Mouse (Mus musculus): ENCODE data around the gene Rnf186. TPM values are rescaled to one million over a fixed set of nuclear protein-coding genes. Genes with fewer than 3 reads are reported as not detected.
A peak's percentile ranks its signal among the peaks of the same experiment; 100 is the strongest.

Gene Rnf186
- total and polyA plus RNA-seq, 3 experiments: not detected

DNA sequence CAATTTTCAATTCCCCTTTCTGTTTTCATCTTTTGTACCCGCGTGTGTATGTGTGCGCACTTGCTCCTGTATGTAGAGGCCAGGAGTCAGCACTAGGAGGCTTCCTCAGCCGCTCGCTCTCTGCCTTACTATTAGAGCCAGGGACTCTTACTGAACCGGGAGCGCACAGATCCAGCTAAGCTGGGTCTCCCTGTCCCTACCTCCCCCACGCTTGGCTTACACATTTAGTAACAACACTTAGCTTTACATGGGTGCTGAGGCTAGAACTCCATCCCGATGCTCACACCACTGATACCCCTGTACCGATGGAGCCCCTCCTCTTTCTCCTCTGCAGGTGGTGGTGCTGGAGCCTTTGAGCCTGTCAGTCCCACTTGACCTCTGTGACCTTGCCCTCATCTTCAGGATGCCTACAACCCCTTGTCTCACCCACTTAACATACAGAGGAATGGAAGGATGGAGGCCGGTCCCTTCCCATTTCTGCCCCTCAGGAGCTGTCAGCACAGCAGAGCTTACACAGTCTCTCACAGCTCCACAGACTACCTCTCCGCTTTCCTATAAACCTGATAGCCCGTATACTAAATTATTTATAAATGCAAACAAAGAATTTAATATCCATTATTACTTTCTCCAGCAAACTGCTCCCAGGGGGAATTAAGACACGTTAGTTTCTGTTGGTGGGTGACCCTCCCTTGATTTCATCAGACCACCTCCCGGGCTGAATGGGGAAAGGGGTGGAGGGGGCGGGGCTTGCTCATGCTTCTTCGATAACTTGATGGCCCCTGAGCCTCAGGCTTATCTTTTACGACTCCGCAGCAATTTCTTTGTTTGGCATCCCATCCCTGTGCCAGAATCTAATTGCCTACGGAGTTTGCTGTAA is 45.4 kb upstream of the Rnf186 start:
- H3K4me3 ChIP-seq (replicated peaks in 1 of 3; ENCODE audit: low read depth in 2 of 3, low read length in 2 of 3, poor library complexity in 1 of 3): no peak overlapping the region
- 0 out of 2 replicates have a peak overlapping the region, but pooled peaks have one; percentile 8 for H3K4me2 ChIP-seq (ENCODE audit: insufficient read depth, low read depth, poor library complexity, severe bottlenecking)
- H3K9ac ChIP-seq (ENCODE audit: insufficient read depth, low read depth): no peak overlapping the region
- dilution Hi-C loops (cut with MboI; ENCODE audit: extremely low pct_ligation_motif_present, extremely low pct_unique_long_range_greater_than_20kb, low sequenced_read_pairs): no loop called here
- no peak for DNase-seq (ENCODE audit: extremely low read depth)
- H3K79me2 ChIP-seq (replicated peaks; ENCODE audit: control insufficient read depth, extremely low read depth, insufficient read depth, poor library complexity, severe bottlenecking): no peaks in the 10 kb centered on the region
- H3K9me3 ChIP-seq (replicated peaks; ENCODE audit: low read length): peaks cover 7% of the 10 kb centered on the region
- no peaks in the 10 kb centered on the region for H3K36me3 ChIP-seq (replicated peaks in 1 of 2; ENCODE audit: control insufficient read depth in 1 of 2, insufficient read depth in 1 of 2, low read length in 1 of 2)
- TF ChIP-seq IRF4 (IDR thresholded peaks at IDR 0.05; ENCODE audit: low read depth, low read length) (peak; percentile 65; the same call in 1 of the 2 replicates), SIN3A (IDR thresholded peaks at IDR 0.05; ENCODE audit: low read length) (0 out of 2 replicates have a peak, but pooled peaks have one; percentile 1), MAZ (IDR thresholded peaks at IDR 0.05; ENCODE audit: low read depth, low read length) (no peak), MYC (IDR thresholded peaks at IDR 0.05; ENCODE audit: low read depth, low read length) (no peak), TCF12 (IDR thresholded peaks at IDR 0.05; ENCODE audit: low read depth, low read length) (no peak), CTCF (conservative IDR thresholded peaks at IDR 0.05 in 1 of 2, IDR thresholded peaks at IDR 0.05 in 1 of 2; ENCODE audit: low read depth in 2 of 2, low read length in 2 of 2) (0 out of 4 replicates have a peak, but pooled peaks of 1 of the 2 experiments have one; percentile 3)
- in situ Hi-C loops (cut with MboI; ENCODE audit: low pct_ligation_motif_present, low pct_unique_long_range_greater_than_20kb, low sequenced_read_pairs): loop anchor here (10.0 kb wide), 1 partner anchor 153 kb away; the partner anchor contains the start of gene Htr6
- H3K27me3 ChIP-seq (replicated peaks): peaks cover 13% of the 10 kb centered on the region
- no peak overlapping the region for H3K27ac ChIP-seq (ENCODE audit: insufficient read depth, low read depth)
- peaks cover 3 to 10% of the 10 kb centered on the region in 2 experiments; a peak in 3 of 4 replicates for H3K4me1 ChIP-seq (ENCODE audit: control insufficient read depth in 1 of 2, insufficient read depth in 2 of 2)

- dilution Hi-C loops (cut with MboI; ENCODE audit: extremely low pct_ligation_motif_present, extremely low pct_unique_long_range_greater_than_20kb, low sequenced_read_pairs): no loop called here
- peak; percentile 87 for DNase-seq (ENCODE audit: extremely low read depth)
- Histone ChIP-seq H3K4me1 (ENCODE audit: control insufficient read depth in 1 of 2, insufficient read depth in 2 of 2) (peaks cover 3 to 10% of the 10 kb centered on the region in 2 experiments; a peak in 3 of 4 replicates), H3K36me3 (replicated peaks in 1 of 2; ENCODE audit: control insufficient read depth in 1 of 2, insufficient read depth in 1 of 2, low read length in 1 of 2) (no peaks in the 10 kb centered on the region), H3K4me3 (replicated peaks in 1 of 3; ENCODE audit: low read depth in 2 of 3, low read length in 2 of 3, poor library complexity in 1 of 3) (no peak overlapping the region), H3K9ac (ENCODE audit: insufficient read depth, low read depth) (no peak overlapping the region), H3K79me2 (replicated peaks; ENCODE audit: control insufficient read depth, extremely low read depth, insufficient read depth, poor library complexity, severe bottlenecking) (no peaks in the 10 kb centered on the region), H3K4me2 (ENCODE audit: insufficient read depth, low read depth, poor library complexity, severe bottlenecking) (0 out of 2 replicates have a peak overlapping the region, but pooled peaks have one; percentile 8), H3K27ac (ENCODE audit: insufficient read depth, low read depth) (no peak overlapping the region), H3K27me3 (replicated peaks) (peaks cover 13% of the 10 kb centered on the region), H3K9me3 (replicated peaks; ENCODE audit: low read length) (peaks cover 6% of the 10 kb centered on the region)
- in situ Hi-C loops (cut with MboI; ENCODE audit: low pct_ligation_motif_present, low pct_unique_long_range_greater_than_20kb, low sequenced_read_pairs): loop anchor here (10.0 kb wide), 1 partner anchor 153 kb away; the partner anchor contains the start of gene Htr6
- TF ChIP-seq NELFE (IDR thresholded peaks at IDR 0.05; ENCODE audit: low read depth, low read length) (peak; percentile 40; the same call in 1 of the 2 replicates), EP300 (IDR thresholded peaks at IDR 0.05; ENCODE audit: low read length) (no peak), MYC (IDR thresholded peaks at IDR 0.05; ENCODE audit: low read depth, low read length) (0 out of 2 replicates have a peak, but pooled peaks have one; percentile 12), CTCF (conservative IDR thresholded peaks at IDR 0.05 in 1 of 2, IDR thresholded peaks at IDR 0.05 in 1 of 2; ENCODE audit: low read depth in 2 of 2, low read length in 2 of 2) (peak; percentile 95 to 97), MAZ (IDR thresholded peaks at IDR 0.05; ENCODE audit: low read depth, low read length) (no peak), USF1 (IDR thresholded peaks at IDR 0.05; ENCODE audit: low read depth, low read length) (no peak), GABPA (IDR thresholded peaks at IDR 0.05; ENCODE audit: insufficient replicate concordance, low read depth, low read length) (no peak), JUN (IDR thresholded peaks at IDR 0.05; ENCODE audit: insufficient read depth, low read depth, low read length) (no peak), TBP (conservative IDR thresholded peaks at IDR 0.05; ENCODE audit: low read depth, low read length) (no peak), IRF4 (IDR thresholded peaks at IDR 0.05; ENCODE audit: low read depth, low read length) (peak; percentile 22; the same call in 1 of the 2 replicates), POLR2A (IDR thresholded peaks at IDR 0.05; ENCODE audit: low read depth, low read length) (no peak), POLR2AphosphoS2 (IDR thresholded peaks at IDR 0.05; ENCODE audit: low read depth, low read length) (no peak), NRF1 (IDR thresholded peaks at IDR 0.05; ENCODE audit: low read depth, low read length) (0 out of 2 replicates have a peak, but pooled peaks have one; percentile 11), ELF1 (IDR thresholded peaks at IDR 0.05; ENCODE audit: low read depth, low read length) (peak; percentile 29; the same call in 1 of the 2 replicates), ZNF384 (IDR thresholded peaks at IDR 0.05; ENCODE audit: low read depth, low read length) (no peak), RAD21 (IDR thresholded peaks at IDR 0.05; ENCODE audit: low read depth, low read length) (peak; percentile 95), MAX (IDR thresholded peaks at IDR 0.05; ENCODE audit: low read length) (no peak), SIN3A (IDR thresholded peaks at IDR 0.05; ENCODE audit: low read length) (0 out of 2 replicates have a peak, but pooled peaks have one; percentile 27), MEF2A (IDR thresholded peaks at IDR 0.05; ENCODE audit: borderline replicate concordance, low read depth, low read length) (0 out of 2 replicates have a peak, but pooled peaks have one; percentile 35), JUND (conservative IDR thresholded peaks at IDR 0.05; ENCODE audit: low read depth, low read length) (no peak), BHLHE40 (IDR thresholded peaks at IDR 0.05; ENCODE audit: low read depth, low read length) (peak; percentile 95), MAFK (IDR thresholded peaks at IDR 0.05; ENCODE audit: insufficient replicate concordance, low read length) (no peak), ZC3H11A (IDR thresholded peaks at IDR 0.05; ENCODE audit: low read depth, low read length) (peak; percentile 70), UBTF (IDR thresholded peaks at IDR 0.05; ENCODE audit: low read depth, low read length) (no peak), SMC3 (IDR thresholded peaks at IDR 0.05; ENCODE audit: low read depth, low read length) (peak; percentile 95), TCF12 (IDR thresholded peaks at IDR 0.05; ENCODE audit: low read depth, low read length) (no peak), USF2 (conservative IDR thresholded peaks at IDR 0.05; ENCODE audit: low read depth, low read length) (no peak), ZKSCAN1 (IDR thresholded peaks at IDR 0.05; ENCODE audit: borderline replicate concordance, low read depth, low read length) (no peak)
Measured at GRCm38 (mm10) chr4:138922131-138922459, 44.8 kb upstream of the Rnf186 start.
